Mouse (Mus musculus) heart, adult 2 months (tissue): ENCODE measurements around the gene Nans. TPM values are rescaled to one million over a fixed set of nuclear protein-coding genes. Genes with fewer than 3 reads are reported as not detected.

ENCODE experiments used
- DNase-seq, 2 experiments: peaks; one replicate each; pipeline ENCODE4 v3.0.0; 2021
- H3K27ac ChIP-seq: fragments of 200-600 bp; 2 replicates; pipeline ENCODE4 v1.8.1; 2022
- H3K27me3 ChIP-seq: fragments of 200-500 bp; 2 replicates; pipeline ENCODE4 v1.6.1; 2012; ENCODE audit warnings: mild to moderate bottlenecking, low read length, inconsistent platforms, mixed read lengths; ENCODE audit not compliant: control insufficient read depth, insufficient read depth
- H3K36me3 ChIP-seq: fragments of 200-500 bp; 2 replicates; pipeline ENCODE4 v1.6.1; 2012; ENCODE audit warnings: low read length, inconsistent platforms; ENCODE audit not compliant: control insufficient read depth, insufficient read depth
- H3K4me1 ChIP-seq: fragments of 200-500 bp; 2 replicates; pipeline ENCODE4 v1.6.1; 2011; ENCODE audit warnings: low read length; ENCODE audit not compliant: control insufficient read depth, insufficient read depth
- H3K4me3 ChIP-seq: fragments of 200-600 bp; 2 replicates; pipeline ENCODE4 v1.8.1; 2022
- H3K79me2 ChIP-seq: fragments of 200-500 bp; replicated peaks from 2 replicates; pipeline ENCODE4 v1.6.1; 2012; ENCODE audit warnings: mild to moderate bottlenecking, inconsistent platforms, low read length, moderate library complexity, mixed read lengths; ENCODE audit not compliant: control insufficient read depth, insufficient read depth
- H3K9ac ChIP-seq: fragments of 200-500 bp; 2 replicates; pipeline ENCODE4 v1.6.1; 2012; ENCODE audit warnings: low read depth, mild to moderate bottlenecking, control low read depth, inconsistent platforms, low read length, mixed read lengths
- CTCF ChIP-seq: fragments of 200-600 bp; IDR thresholded peaks from 2 replicates; pipeline ENCODE4 v1.8.1; 2022; ENCODE audit warnings: antibody characterized with exemption, mild to moderate bottlenecking, moderate library complexity
- EP300 ChIP-seq: fragments of 200-500 bp; IDR thresholded peaks from 2 replicates; pipeline ENCODE4 v1.6.1; 2011; ENCODE audit warnings: low read depth, low read length, control low read depth; ENCODE audit not compliant: insufficient read depth
- POLR2A ChIP-seq: fragments of 200-500 bp; IDR thresholded peaks from 2 replicates; pipeline ENCODE4 v1.6.1; 2011; ENCODE audit warnings: mild to moderate bottlenecking, low read depth, low read length, control low read depth; ENCODE audit not compliant: insufficient read depth
- WGBS: fragments of 180-500 bp; shearing (Covaris S2); methylation state at CpG from one replicate; pipeline ENCODE4 v1.1.7; 2018; 5-methylcytosine and 5-hydroxymethylcytosine counted together
- intact Hi-C: fragments of 180-260 bp; cut with DNase I; formaldehyde crosslinking; loops from one replicate; pipeline ENCODE4 v1.15.1; 2025
- polyA plus RNA-seq: library from polyadenylated mRNA; depleted of rRNA; stranded (reverse); fragments of >200 nt; gene quantifications from 2 replicates; pipeline ENCODE4 v1.2.3, GENCODE M21; 2012
- total RNA-seq, 2 experiments: library from RNA; stranded (reverse); gene quantifications; 2 replicates each; pipeline ENCODE4 v1.2.3; 2021

Nans gene
- total and polyA plus RNA-seq, 3 experiments, result 11.3 to 16.4 (median 12.0) TPM

GRCm38 (mm10) chr4:46463130-46463830 is 25.8 kb upstream of the Nans start:
- 0 out of 2 replicates have a peak, but pooled peaks cover under 1% of the 10 kb centered on the region for H3K4me1 ChIP-seq
- no peak overlapping the region for H3K4me3 ChIP-seq
- intact Hi-C loops, result no loop called here
- no peak overlapping the region for H3K9ac ChIP-seq
- peaks cover 10% of the 10 kb centered on the region for H3K36me3 ChIP-seq
- TF ChIP-seq POLR2A (no peak), EP300 (no peak), CTCF (peak; percentile 57)
- WGBS, result 84% methylated on average over 7 of the region's 7 CpGs
- H3K27ac ChIP-seq, result no peak overlapping the region
- peaks cover 8% of the 10 kb centered on the region for H3K79me2 ChIP-seq
- DNase-seq, result peak in 1 of 2 experiments; percentile 30
- no peaks in the 10 kb centered on the region for H3K27me3 ChIP-seq

DNA sequence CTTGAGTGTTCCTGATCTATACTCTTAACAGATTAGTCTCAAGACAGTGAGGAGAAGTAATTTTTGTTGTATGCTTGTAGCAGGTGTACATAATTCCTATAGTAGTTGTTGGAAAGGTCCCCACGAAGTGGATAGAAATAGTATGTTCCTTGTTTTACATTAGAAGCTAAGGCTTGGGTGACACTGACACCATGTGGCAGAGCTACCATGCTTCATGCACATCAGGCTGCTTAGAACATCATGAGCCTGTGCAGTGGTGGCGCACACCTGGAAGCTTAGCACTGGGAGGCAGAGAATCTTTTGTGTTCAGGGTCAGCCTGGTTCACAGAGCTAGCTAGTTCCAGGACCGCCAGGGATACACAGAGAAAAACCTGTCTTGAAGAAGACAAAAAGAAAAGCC is 23.3 kb upstream of the Nans start:
- intact Hi-C loops, result no loop called here
- TF ChIP-seq EP300, result no peak
- peak; percentile 54 for TF ChIP-seq CTCF
- TF ChIP-seq POLR2A, result no peak
- no peaks in the 10 kb centered on the region for H3K27me3 ChIP-seq
- peaks cover 6% of the 10 kb centered on the region for H3K79me2 ChIP-seq
- no peak overlapping the region for H3K27ac ChIP-seq
- H3K4me1 ChIP-seq, result no peaks in the 10 kb centered on the region
- H3K4me3 ChIP-seq, result no peak overlapping the region
- no peak overlapping the region for H3K9ac ChIP-seq
- WGBS, result 77% methylated on average over 3 of the region's 3 CpGs
- H3K36me3 ChIP-seq, result peaks cover 10% of the 10 kb centered on the region
- DNase-seq, result no peak

GRCm38 (mm10) chr4:46475101-46475500 is 13.9 kb upstream of the Nans start:
- H3K9ac ChIP-seq, result no peak overlapping the region
- no peak overlapping the region for H3K4me3 ChIP-seq
- no peaks in the 10 kb centered on the region for H3K27me3 ChIP-seq
- H3K4me1 ChIP-seq, result no peaks in the 10 kb centered on the region
- H3K36me3 ChIP-seq, result no peaks in the 10 kb centered on the region; the same call in 1 of the 2 replicates
- no peak overlapping the region for H3K27ac ChIP-seq
- intact Hi-C loops, result no loop called here
- TF ChIP-seq CTCF (no peak), POLR2A (no peak), EP300 (no peak)
- no peaks in the 10 kb centered on the region for H3K79me2 ChIP-seq
- 91% methylated on average over 5 of the region's 5 CpGs for WGBS
- DNase-seq, result no peak

DNA sequence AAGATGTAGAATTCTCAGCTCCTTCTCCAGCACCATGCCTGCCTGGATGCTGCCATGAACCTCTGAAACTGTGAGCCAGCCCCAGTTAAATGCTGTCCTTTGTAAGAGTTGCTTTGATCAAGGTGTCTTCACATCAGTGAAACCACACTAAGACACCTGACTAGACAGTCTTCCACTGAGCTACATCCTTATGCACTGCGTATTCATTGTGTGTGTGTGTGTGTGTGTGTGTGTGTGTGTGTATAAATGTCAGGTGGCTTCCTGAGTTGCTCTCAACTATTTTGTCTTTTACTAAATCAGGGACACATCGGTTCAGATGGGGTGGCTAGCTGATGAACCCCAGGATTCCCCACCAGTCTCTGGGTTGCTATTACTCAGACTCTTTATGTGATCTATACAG is 10.0 kb upstream of the Nans start:
- H3K27ac ChIP-seq, result no peak overlapping the region
- no peaks in the 10 kb centered on the region for H3K27me3 ChIP-seq
- no peak overlapping the region for H3K4me3 ChIP-seq
- intact Hi-C loops, result no loop called here
- 92% methylated on average over 2 of the region's 2 CpGs for WGBS
- H3K36me3 ChIP-seq, result no peaks in the 10 kb centered on the region
- H3K79me2 ChIP-seq, result no peaks in the 10 kb centered on the region
- no peak overlapping the region for H3K9ac ChIP-seq
- H3K4me1 ChIP-seq, result no peaks in the 10 kb centered on the region
- no peak for DNase-seq
- TF ChIP-seq CTCF (no peak), EP300 (no peak), POLR2A (no peak)

DNA sequence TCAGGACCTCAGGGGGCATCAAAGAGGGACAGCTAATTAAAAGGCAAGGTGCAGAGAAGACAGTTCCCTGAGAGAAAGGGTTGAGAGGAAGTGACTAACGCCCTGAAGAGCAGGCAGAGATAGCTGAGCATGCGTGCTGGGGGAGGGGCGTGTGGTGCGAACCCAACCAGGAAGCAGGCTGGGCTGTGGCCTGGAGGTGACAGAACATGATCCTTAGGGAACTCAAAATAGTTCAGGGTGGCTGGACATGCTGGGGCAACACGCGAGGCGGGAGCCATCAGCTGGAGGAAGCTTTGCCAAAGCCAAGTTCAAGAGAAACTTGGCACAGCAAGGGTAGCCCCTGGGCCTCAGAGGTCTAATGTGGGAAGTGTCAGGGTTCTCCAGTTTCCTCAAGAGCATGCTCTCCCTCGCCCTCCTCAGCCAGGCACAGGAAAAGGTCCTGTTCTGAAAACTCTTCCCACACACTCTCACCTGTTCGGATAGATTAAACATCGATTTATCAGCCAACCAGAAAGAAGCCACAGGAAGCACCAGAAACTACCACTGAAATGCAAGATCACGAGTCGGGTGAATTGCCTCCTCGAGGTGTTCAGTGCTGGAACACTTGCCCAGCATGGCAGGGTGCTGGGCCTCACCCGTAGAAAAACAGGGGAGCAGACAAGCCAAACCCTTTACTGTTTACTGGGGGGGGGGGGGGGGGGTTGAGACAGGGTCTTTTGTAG is 3.2 kb upstream of the Nans start:
- Histone ChIP-seq H3K36me3 (no peaks in the 10 kb centered on the region), H3K4me3 (0 out of 2 replicates have a peak overlapping the region, but pooled peaks have one; percentile 1), H3K4me1 (peaks cover 9% of the 10 kb centered on the region), H3K27me3 (no peaks in the 10 kb centered on the region), H3K9ac (no peak overlapping the region), H3K79me2 (no peaks in the 10 kb centered on the region), H3K27ac (peak overlapping the region; percentile 81)
- WGBS, result 26% methylated on average over 14 of the region's 14 CpGs
- peak; percentile 83 to 89 for DNase-seq
- TF ChIP-seq POLR2A, result no peak
- TF ChIP-seq CTCF, result no peak
- no peak for TF ChIP-seq EP300
- intact Hi-C loops, result loop anchor here (2.0 kb wide), 1 partner anchor 33 kb away; no protein-coding TSS in a partner anchor

DNA sequence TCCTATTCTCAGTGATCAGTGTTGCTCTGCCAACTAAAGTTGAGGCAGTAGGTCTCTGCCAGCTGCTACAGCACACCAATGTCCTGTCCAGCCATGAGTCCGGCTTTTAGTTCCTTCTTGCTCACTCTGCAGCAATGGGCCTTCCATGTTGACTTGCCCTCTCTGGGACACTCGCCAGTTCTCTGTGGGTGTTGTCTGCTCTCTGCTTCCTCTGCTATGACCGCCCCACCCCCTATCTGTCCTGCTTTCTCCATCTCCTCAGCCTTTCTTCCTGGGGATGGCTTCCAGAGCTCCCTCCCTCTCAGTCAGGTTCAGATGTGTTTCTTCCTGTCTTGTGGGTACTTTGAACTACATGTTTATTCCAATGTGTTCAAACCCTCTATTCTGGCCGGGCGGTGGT is 1.7 kb upstream of the Nans start:
- intact Hi-C loops, result no loop called here
- H3K27ac ChIP-seq, result peak overlapping the region; percentile 62
- H3K27me3 ChIP-seq, result no peaks in the 10 kb centered on the region
- no peak overlapping the region for H3K4me3 ChIP-seq
- H3K36me3 ChIP-seq, result no peaks in the 10 kb centered on the region
- H3K79me2 ChIP-seq, result no peaks in the 10 kb centered on the region
- WGBS, result 47% methylated on average over 5 of the region's 5 CpGs
- no peak for TF ChIP-seq EP300
- no peak for TF ChIP-seq CTCF
- TF ChIP-seq POLR2A, result no peak
- H3K9ac ChIP-seq, result no peak overlapping the region
- DNase-seq, result peak; percentile 75 to 87
- H3K4me1 ChIP-seq, result peaks cover 9% of the 10 kb centered on the region
